Mouse (Mus musculus): ENCODE results near the gene Snw1. TPM values are rescaled to one million over a fixed set of nuclear protein-coding genes. Genes with fewer than 3 reads are reported as not detected.

Snw1 gene
- total RNA-seq, 1 experiment from 2014 or later = 212 TPM

Other genes with a start within 250 kb of the Snw1 start
- gene Noxred1, start 233.5 kb downstream of the Snw1 start, total RNA-seq (2017) = 3.5 TPM in 1 of 2 replicates, not detected in the other
- 28.5 and 35.4 TPM in 2 replicates for gene Vipas39, start 206.0 kb downstream of the Snw1 start, total RNA-seq (2017)
- gene Ahsa1, start 205.8 kb downstream of the Snw1 start, total RNA-seq (2017) = 201 and 244 TPM in 2 replicates
- 1.2 TPM in 1 of 2 replicates, not detected in the other for gene Ism2, start 172.6 kb downstream of the Snw1 start, total RNA-seq (2017)
- gene Sptlc2, start 83.9 kb downstream of the Snw1 start, total RNA-seq (2017) = 76.4 and 77.0 TPM in 2 replicates
- 16.2 and 41.1 TPM in 2 replicates for gene Slirp, start 28.4 kb downstream of the Snw1 start, total RNA-seq (2017)
- gene Alkbh1, start 28.3 kb downstream of the Snw1 start, total RNA-seq (2017) = 49.1 and 60.5 TPM in 2 replicates
- not detected in 2 replicates for gene Gm5788, start 22.4 kb upstream of the Snw1 start, total RNA-seq (2017)
- gene Gm8300, start 42.0 kb upstream of the Snw1 start, total RNA-seq (2017) = not detected in 2 replicates
- not detected in 2 replicates for gene Oog1, start 130.4 kb upstream of the Snw1 start, total RNA-seq (2017)
- gene Gm4027, start 146.6 kb upstream of the Snw1 start, total RNA-seq (2017) = not detected in 2 replicates
- gene Gm16381, start 172.3 kb upstream of the Snw1 start, total RNA-seq (2017) = not detected in 2 replicates